Mouse (Mus musculus): Measurements from ENCODE around the gene Magi2. TPM values are rescaled to one million over a fixed set of nuclear protein-coding genes. Genes with fewer than 3 reads are reported as not detected.

The Magi2 gene
- polyA plus RNA-seq, 1 experiment = 0.18 TPM

DNA sequence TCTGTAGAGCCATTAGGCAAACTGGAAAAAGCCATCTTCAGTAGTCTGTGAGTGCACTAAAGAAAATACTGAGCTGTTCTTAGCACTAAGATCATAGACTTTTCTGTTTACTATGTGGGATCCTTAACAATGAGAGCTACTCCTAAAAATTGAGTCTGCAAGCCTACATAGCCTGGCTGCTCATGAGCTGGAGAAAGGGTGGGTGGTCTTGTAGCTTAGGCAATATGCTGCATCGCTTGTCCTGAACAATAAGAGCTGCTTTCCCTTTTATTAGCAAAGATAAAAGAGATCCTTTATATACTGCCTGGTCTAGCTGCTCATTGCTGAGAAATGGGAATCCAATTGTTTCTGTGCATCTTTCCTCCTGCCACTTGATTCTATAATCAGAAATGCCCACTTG is 841.7 kb downstream of the Magi2 start:
- H3ac ChIP-seq (ENCODE audit: control insufficient read depth, insufficient read length, low read depth) = no peak overlapping the region
- no peaks in the 10 kb centered on the region for H3K79me3 ChIP-seq (ENCODE audit: low read depth)
- H3K27me3 ChIP-seq (ENCODE audit: control insufficient read depth, insufficient read depth, insufficient read length) = no peaks in the 10 kb centered on the region
- TF ChIP-seq FOSL1 (IDR thresholded peaks at IDR 0.05; ENCODE audit: insufficient read depth, low read length, poor library complexity, severe bottlenecking) (no peak), MYOD1 (IDR thresholded peaks at IDR 0.05; ENCODE audit: control insufficient read depth, insufficient read length, low read depth) (no peak), MYOG (IDR thresholded peaks at IDR 0.05; ENCODE audit: control insufficient read depth, extremely low read depth, insufficient read length) (no peak), MAX (IDR thresholded peaks at IDR 0.05) (no peak), CTCF (IDR thresholded peaks at IDR 0.05; ENCODE audit: control insufficient read depth, insufficient read depth, insufficient read length) (no peak), USF1 (IDR thresholded peaks at IDR 0.05; ENCODE audit: low read depth) (no peak), CEBPB (IDR thresholded peaks at IDR 0.05; ENCODE audit: low read depth) (no peak)
- H3K79me2 ChIP-seq (ENCODE audit: control insufficient read depth, insufficient read depth) = no peaks in the 10 kb centered on the region
- no peak overlapping the region for H3K4me3 ChIP-seq (ENCODE audit: insufficient read depth, poor library complexity, severe bottlenecking)
- no peaks in the 10 kb centered on the region for H3K36me3 ChIP-seq (ENCODE audit: control insufficient read depth, insufficient read depth)

- no peaks in the 10 kb centered on the region for H3K79me2 ChIP-seq (ENCODE audit: control insufficient read depth, insufficient read depth)
- H3K36me3 ChIP-seq (ENCODE audit: control insufficient read depth, insufficient read depth) = no peaks in the 10 kb centered on the region
- H3K27me3 ChIP-seq (ENCODE audit: control insufficient read depth, insufficient read depth, insufficient read length) = no peaks in the 10 kb centered on the region
- no peak for TF ChIP-seq FOSL1 (IDR thresholded peaks at IDR 0.05; ENCODE audit: insufficient read depth, low read length, poor library complexity, severe bottlenecking)
- no peak overlapping the region for H3K4me3 ChIP-seq (ENCODE audit: insufficient read depth, poor library complexity, severe bottlenecking)
- no peaks in the 10 kb centered on the region for H3K79me3 ChIP-seq (ENCODE audit: low read depth)
- no peak overlapping the region for H3ac ChIP-seq (ENCODE audit: control insufficient read depth, insufficient read length, low read depth)
These were observed 842.2 kb downstream of the Magi2 start for GRCm38 (mm10) chr5:20068921-20069486.

DNA sequence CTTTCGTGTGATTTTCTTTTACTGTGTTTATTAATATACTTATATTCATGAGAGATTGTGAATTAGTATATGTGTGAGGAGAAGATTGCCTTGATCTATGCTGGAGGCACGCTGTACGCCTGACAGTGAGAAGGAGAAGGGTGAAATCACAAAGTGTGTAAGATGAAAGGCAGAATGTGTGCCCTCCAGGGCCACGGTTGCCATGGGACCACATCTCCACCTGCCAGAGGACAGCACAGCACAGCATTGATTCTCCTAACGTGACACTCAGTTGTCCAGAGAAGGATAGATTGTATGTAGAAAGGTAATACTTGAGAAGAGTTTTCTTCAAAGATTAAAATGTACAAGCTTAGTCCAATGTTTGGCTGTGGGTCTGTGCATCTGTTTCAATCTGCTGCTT is 847.3 kb downstream of the Magi2 start:
- Histone ChIP-seq H3K36me3 (ENCODE audit: control insufficient read depth, insufficient read depth) (no peaks in the 10 kb centered on the region), H3K4me3 (ENCODE audit: insufficient read depth, poor library complexity, severe bottlenecking) (no peak overlapping the region), H3K79me3 (ENCODE audit: low read depth) (no peaks in the 10 kb centered on the region), H3K79me2 (ENCODE audit: control insufficient read depth, insufficient read depth) (no peaks in the 10 kb centered on the region), H3ac (ENCODE audit: control insufficient read depth, insufficient read length, low read depth) (no peak overlapping the region), H3K27me3 (ENCODE audit: control insufficient read depth, insufficient read depth, insufficient read length) (no peaks in the 10 kb centered on the region)
- no peak for TF ChIP-seq FOSL1 (IDR thresholded peaks at IDR 0.05; ENCODE audit: insufficient read depth, low read length, poor library complexity, severe bottlenecking)
- no peak for TF ChIP-seq MYOG (IDR thresholded peaks at IDR 0.05; ENCODE audit: control insufficient read depth, extremely low read depth, insufficient read length)
- no peak for TF ChIP-seq MAX (IDR thresholded peaks at IDR 0.05)

DNA sequence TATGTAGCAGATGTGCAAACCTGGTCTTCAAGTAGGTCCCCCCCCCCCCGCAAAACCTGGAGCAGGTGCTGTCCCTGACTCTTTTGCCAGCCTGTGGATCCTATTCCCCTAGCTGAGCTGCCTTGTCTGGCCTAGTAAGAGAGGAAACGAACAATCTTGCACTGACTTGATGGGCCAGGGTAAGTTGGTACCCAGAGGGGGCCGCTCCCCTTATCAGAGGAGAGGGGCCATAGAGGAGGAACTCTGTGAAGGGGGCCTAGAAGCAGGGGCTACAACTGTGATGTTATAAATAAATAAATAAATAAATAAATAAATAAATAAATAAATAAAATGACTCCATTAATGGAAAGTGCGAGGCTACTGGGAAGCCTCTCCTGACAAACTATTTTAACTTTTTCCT is 848.0 kb downstream of the Magi2 start:
- H3K79me3 ChIP-seq (ENCODE audit: low read depth) = no peaks in the 10 kb centered on the region
- no peak overlapping the region for H3K4me3 ChIP-seq (ENCODE audit: insufficient read depth, poor library complexity, severe bottlenecking)

GRCm38 (mm10) chr5:20078931-20079330 is 852.1 kb downstream of the Magi2 start:
- H3K79me2 ChIP-seq (ENCODE audit: control insufficient read depth, insufficient read depth) = no peaks in the 10 kb centered on the region
- no peak for TF ChIP-seq FOSL1 (IDR thresholded peaks at IDR 0.05; ENCODE audit: insufficient read depth, low read length, poor library complexity, severe bottlenecking)
- TF ChIP-seq USF1 (IDR thresholded peaks at IDR 0.05; ENCODE audit: low read depth) = no peak
- TF ChIP-seq CTCF (IDR thresholded peaks at IDR 0.05; ENCODE audit: control insufficient read depth, insufficient read depth, insufficient read length) = no peak
- TF ChIP-seq CEBPB (IDR thresholded peaks at IDR 0.05; ENCODE audit: low read depth) = no peak
- TF ChIP-seq MYOD1 (IDR thresholded peaks at IDR 0.05; ENCODE audit: control insufficient read depth, insufficient read length, low read depth) = no peak
- TF ChIP-seq MYOG (IDR thresholded peaks at IDR 0.05; ENCODE audit: control insufficient read depth, extremely low read depth, insufficient read length) = no peak
- no peak for TF ChIP-seq MAX (IDR thresholded peaks at IDR 0.05)
- no peaks in the 10 kb centered on the region for H3K36me3 ChIP-seq (ENCODE audit: control insufficient read depth, insufficient read depth)
- H3K27me3 ChIP-seq (ENCODE audit: control insufficient read depth, insufficient read depth, insufficient read length) = no peaks in the 10 kb centered on the region
- H3ac ChIP-seq (ENCODE audit: control insufficient read depth, insufficient read length, low read depth) = no peak overlapping the region
- no peak overlapping the region for H3K4me3 ChIP-seq (ENCODE audit: insufficient read depth, poor library complexity, severe bottlenecking)
- H3K79me3 ChIP-seq (ENCODE audit: low read depth) = no peaks in the 10 kb centered on the region

More for the DNA sequence above, 848.0 kb downstream of the Magi2 start:
- no peaks in the 10 kb centered on the region for H3K36me3 ChIP-seq (ENCODE audit: control insufficient read depth, insufficient read depth)
- no peaks in the 10 kb centered on the region for H3K79me2 ChIP-seq (ENCODE audit: control insufficient read depth, insufficient read depth)
- no peak overlapping the region for H3ac ChIP-seq (ENCODE audit: control insufficient read depth, insufficient read length, low read depth)
- TF ChIP-seq USF1 (IDR thresholded peaks at IDR 0.05; ENCODE audit: low read depth) = no peak
- TF ChIP-seq MAX (IDR thresholded peaks at IDR 0.05) = no peak
- TF ChIP-seq CEBPB (IDR thresholded peaks at IDR 0.05; ENCODE audit: low read depth) = no peak
- no peak for TF ChIP-seq CTCF (IDR thresholded peaks at IDR 0.05; ENCODE audit: control insufficient read depth, insufficient read depth, insufficient read length)
- no peak for TF ChIP-seq MYOG (IDR thresholded peaks at IDR 0.05; ENCODE audit: control insufficient read depth, extremely low read depth, insufficient read length)
- no peak for TF ChIP-seq MYOD1 (IDR thresholded peaks at IDR 0.05; ENCODE audit: control insufficient read depth, insufficient read length, low read depth)
- no peak for TF ChIP-seq FOSL1 (IDR thresholded peaks at IDR 0.05; ENCODE audit: insufficient read depth, low read length, poor library complexity, severe bottlenecking)
- H3K27me3 ChIP-seq (ENCODE audit: control insufficient read depth, insufficient read depth, insufficient read length) = no peaks in the 10 kb centered on the region

- H3K27me3 ChIP-seq (ENCODE audit: control insufficient read depth, insufficient read depth, insufficient read length) = no peaks in the 10 kb centered on the region
- no peak overlapping the region for H3K4me3 ChIP-seq (ENCODE audit: insufficient read depth, poor library complexity, severe bottlenecking)
- H3K36me3 ChIP-seq (ENCODE audit: control insufficient read depth, insufficient read depth) = no peaks in the 10 kb centered on the region
- H3K79me3 ChIP-seq (ENCODE audit: low read depth) = no peaks in the 10 kb centered on the region
- no peaks in the 10 kb centered on the region for H3K79me2 ChIP-seq (ENCODE audit: control insufficient read depth, insufficient read depth)
- TF ChIP-seq MAX (IDR thresholded peaks at IDR 0.05) (no peak), MYOD1 (IDR thresholded peaks at IDR 0.05; ENCODE audit: control insufficient read depth, insufficient read length, low read depth) (no peak), MYOG (IDR thresholded peaks at IDR 0.05; ENCODE audit: control insufficient read depth, extremely low read depth, insufficient read length) (no peak), USF1 (IDR thresholded peaks at IDR 0.05; ENCODE audit: low read depth) (no peak), CTCF (IDR thresholded peaks at IDR 0.05; ENCODE audit: control insufficient read depth, insufficient read depth, insufficient read length) (no peak), FOSL1 (IDR thresholded peaks at IDR 0.05; ENCODE audit: insufficient read depth, low read length, poor library complexity, severe bottlenecking) (no peak), CEBPB (IDR thresholded peaks at IDR 0.05; ENCODE audit: low read depth) (no peak)
- H3ac ChIP-seq (ENCODE audit: control insufficient read depth, insufficient read length, low read depth) = no peak overlapping the region
These were observed 853.9 kb downstream of the Magi2 start for GRCm38 (mm10) chr5:20080605-20081309.

All from C2C12 (cell line).